In the genomic region with DNA sequence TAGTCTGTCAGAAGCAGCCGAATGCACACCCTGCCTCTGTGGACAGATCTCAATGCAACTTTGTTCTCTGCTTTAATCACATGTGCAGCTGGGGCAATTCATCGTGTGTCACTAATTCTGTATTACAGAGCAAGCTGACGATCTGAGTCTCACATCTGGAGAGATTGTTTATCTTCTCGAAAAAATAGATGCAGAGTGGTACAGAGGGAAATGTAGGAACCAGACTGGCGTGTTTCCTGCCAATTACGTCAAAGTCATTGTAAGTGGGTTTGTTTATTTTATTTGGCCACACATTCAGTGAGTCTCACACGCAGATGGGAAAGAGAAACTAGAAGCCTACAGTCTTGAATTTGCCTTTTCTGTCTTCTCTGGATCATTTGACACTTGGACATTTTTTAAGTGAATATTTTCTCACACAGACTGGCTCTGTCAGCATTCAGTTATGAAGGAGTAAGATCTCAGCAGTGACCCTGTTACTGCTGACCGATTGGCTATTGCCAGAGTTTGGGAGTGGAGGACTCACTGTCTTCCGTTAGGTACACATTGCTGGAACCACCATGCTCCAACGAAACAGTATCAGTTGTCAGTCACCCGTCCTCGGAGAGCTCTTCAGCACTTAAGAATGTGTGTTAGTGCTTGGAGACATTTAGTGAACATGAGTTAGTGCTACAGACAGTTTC, we compare ENCODE assay signal across 8 mouse cellular contexts. TPM values are rescaled to one million over a fixed set of nuclear protein-coding genes. Genes with fewer than 3 reads are reported as not detected.
DNase-seq lines count a peak whose midpoint lies in the region; ATAC-seq lines count a peak whose summit lies in the region.

No protein-coding gene starts in this region.

- H3K9ac ChIP-seq in hindbrain, embryonic 13.5 days, result no peak overlapping the region
- no peak overlapping the region for H3K9ac ChIP-seq in hindbrain, embryonic 15.5 days

- no peaks in the 10 kb centered on the region for H3K27me3 ChIP-seq in hindbrain, embryonic 13.5 days
- H3K27me3 ChIP-seq in hindbrain, embryonic 10.5 days (ENCODE audit: insufficient read depth, poor library complexity, severe bottlenecking), result no peaks in the 10 kb centered on the region
- no peaks in the 10 kb centered on the region for H3K27me3 ChIP-seq in hindbrain, embryonic 15.5 days

- peaks cover 9% of the 10 kb centered on the region; the same call in 1 of the 2 replicates for H3K4me1 ChIP-seq in hindbrain, embryonic 13.5 days (replicated peaks)
- 0 out of 2 replicates have a peak, but pooled peaks cover 4% of the 10 kb centered on the region for H3K4me1 ChIP-seq in hindbrain, embryonic 10.5 days (replicated peaks)
- 0 out of 2 replicates have a peak, but pooled peaks cover 2% of the 10 kb centered on the region for H3K4me1 ChIP-seq in brown adipose tissue, adult 24 weeks (ENCODE audit: control insufficient read depth, insufficient read depth, insufficient read length, low read length)
- no peaks in the 10 kb centered on the region for H3K4me1 ChIP-seq in hindbrain, embryonic 15.5 days (replicated peaks)

- no peak for DNase-seq in hindbrain, embryonic 10.5 days (ENCODE audit: low spot score)
- peak; percentile 41 for DNase-seq in mesoderm, embryonic 11.5 days (ENCODE audit: low read depth, low spot score)
- DNase-seq in thymus, postnatal 36 days, result no peak
- DNase-seq in urinary bladder, adult 2 months (ENCODE audit: low spot score), result no peak
- no peak for DNase-seq in urinary bladder, postnatal 14 days (ENCODE audit: low spot score)

- H3K4me3 ChIP-seq in hindbrain, embryonic 13.5 days, result no peak overlapping the region
- no peak overlapping the region for H3K4me3 ChIP-seq in hindbrain, embryonic 10.5 days
- H3K4me3 ChIP-seq in brown adipose tissue, adult 24 weeks (ENCODE audit: insufficient read depth, low read depth, low read length), result peak overlapping the region; percentile 14
- H3K4me3 ChIP-seq in hindbrain, embryonic 15.5 days, result no peak overlapping the region

- ATAC-seq in hindbrain, embryonic 13.5 days (ENCODE audit: low FRiP score), result no peak
- ATAC-seq in hindbrain, embryonic 15.5 days (ENCODE audit: low FRiP score, low read depth), result no peak

- H3K27ac ChIP-seq in hindbrain, embryonic 13.5 days, result peak overlapping the region; percentile 49; the same call in 1 of the 2 replicates
- no peak overlapping the region for H3K27ac ChIP-seq in hindbrain, embryonic 10.5 days
- peak overlapping the region; percentile 86 for H3K27ac ChIP-seq in brown adipose tissue, adult 24 weeks (replicated peaks; ENCODE audit: low read depth, low read length)
- 0 out of 2 replicates have a peak overlapping the region, but pooled peaks have one; percentile 24 for H3K27ac ChIP-seq in hindbrain, embryonic 15.5 days (replicated peaks)

- H3K9me3 ChIP-seq in hindbrain, embryonic 13.5 days, result no peaks in the 10 kb centered on the region
- H3K9me3 ChIP-seq in hindbrain, embryonic 10.5 days, result 0 out of 2 replicates have a peak, but pooled peaks cover 7% of the 10 kb centered on the region
- no peaks in the 10 kb centered on the region for H3K9me3 ChIP-seq in hindbrain, embryonic 15.5 days

- peaks cover 12% of the 10 kb centered on the region for H3K36me3 ChIP-seq in hindbrain, embryonic 13.5 days
- peaks cover 12% of the 10 kb centered on the region for H3K36me3 ChIP-seq in hindbrain, embryonic 10.5 days
- peaks cover 6% of the 10 kb centered on the region; the same call in 1 of the 2 replicates for H3K36me3 ChIP-seq in hindbrain, embryonic 15.5 days

- H3K4me2 ChIP-seq in hindbrain, embryonic 13.5 days, result no peak overlapping the region
- no peak overlapping the region for H3K4me2 ChIP-seq in hindbrain, embryonic 15.5 days

- 70% methylated on average over 12 of the region's 12 CpGs for WGBS in hindbrain, embryonic 13.5 days
- 77% methylated on average over 12 of the region's 12 CpGs for WGBS in hindbrain, embryonic 10.5 days
- 74% methylated on average over 12 of the region's 12 CpGs for WGBS in hindbrain, embryonic 15.5 days

RNA-seq across cellular contexts. Expression of gene Rps3a1, which starts 27.7 kb away (rescaled TPM):
- polyA plus RNA-seq in hindbrain, embryonic 13.5 days (2015; fragmentation: Nextera tagmentation; extraction: Ambion mirVana), result 711 and 729 TPM in 2 replicates
- 978 and 1,090 TPM in 2 replicates for polyA plus RNA-seq in hindbrain, embryonic 10.5 days (2016; fragmentation: Nextera tagmentation; extraction: Ambion mirVana)
- 563 and 700 TPM in 2 replicates for polyA plus RNA-seq in brown adipose tissue, adult 24 weeks (2012; ENCODE audit: insufficient read depth, insufficient read length, missing spikeins)
- 515 and 586 TPM in 2 replicates for polyA plus RNA-seq in hindbrain, embryonic 15.5 days (2015; fragmentation: Nextera tagmentation; extraction: Ambion mirVana)
- polyA plus RNA-seq in urinary bladder, adult 2 months (2012; rRNA removed), result 2,026 and 2,254 TPM in 2 replicates
